Mouse (Mus musculus) granulocyte monocyte progenitor cell, adult 5-6 weeks (primary cell): ENCODE measurements at regions not wholly inside any gene's neighbourhood (a gene's known extent, or its start where the extent isn't known, plus 50 kb on each side); places are given as distances from the start of the nearest gene placed in this dataset.
"Not testable (repeated sequence)": the region's sequence is repeated elsewhere in the genome, so short reads cannot be mapped to it uniquely, and the experiment has no call there.

Experiments used
- ATAC-seq: replicated peaks from 2 replicates; pipeline ENCODE4 v1.8.0; 2016; ENCODE audit warnings: mild to moderate bottlenecking, moderate TSS enrichment, inconsistent platforms; ENCODE audit not compliant: poor library complexity, severe bottlenecking

- peak; percentile 42; the same call in 1 of the 2 replicates for ATAC-seq
Observed at GRCm38 (mm10) chr8:24386462-24386861, 339.2 kb downstream of the Adam3 start.

GRCm38 (mm10) chr8:24383963-24384435 lies 341.7 kb downstream of the Adam3 start:
- no peak for ATAC-seq

GRCm38 (mm10) chr8:24383130-24383962 lies 342.3 kb downstream of the Adam3 start:
- ATAC-seq = no peak

- ATAC-seq = no peak
Observed at GRCm38 (mm10) chr8:24381666-24382253, 343.9 kb downstream of the Adam3 start.

GRCm38 (mm10) chr8:24378070-24378469 lies 347.6 kb downstream of the Adam3 start:
- no peak for ATAC-seq

- ATAC-seq = not testable (repeated sequence)
Observed at GRCm38 (mm10) chr8:24376846-24377245, 348.8 kb downstream of the Adam3 start.

- ATAC-seq = no peak
Observed at GRCm38 (mm10) chr8:24374503-24374902, 351.1 kb downstream of the Adam3 start.

- no peak for ATAC-seq
Observed at GRCm38 (mm10) chr8:24372068-24372467, 353.6 kb downstream of the Adam3 start.

GRCm38 (mm10) chr8:24366000-24366399 lies 359.7 kb downstream of the Adam3 start:
- ATAC-seq = no peak

GRCm38 (mm10) chr8:24364685-24365084 lies 361.0 kb downstream of the Adam3 start:
- no peak for ATAC-seq

- no peak for ATAC-seq
Observed at GRCm38 (mm10) chr8:24359022-24359600, 366.5 kb downstream of the Adam3 start.

- no peak for ATAC-seq
Observed at GRCm38 (mm10) chr8:24355146-24355545, 370.5 kb downstream of the Adam3 start.

- ATAC-seq = no peak
Observed at GRCm38 (mm10) chr8:24353842-24354241, 371.8 kb downstream of the Adam3 start.

- ATAC-seq = no peak
Observed at GRCm38 (mm10) chr8:24352322-24352721, 373.3 kb downstream of the Adam3 start.

GRCm38 (mm10) chr8:24351760-24352159 lies 373.9 kb downstream of the Adam3 start:
- ATAC-seq = no peak

GRCm38 (mm10) chr8:24346390-24347113 lies 379.1 kb downstream of the Adam3 start:
- ATAC-seq = no peak

GRCm38 (mm10) chr8:24338694-24339093 lies 387.0 kb downstream of the Adam3 start:
- ATAC-seq = no peak

GRCm38 (mm10) chr8:24337635-24338034 lies 388.0 kb downstream of the Adam3 start:
- no peak for ATAC-seq

GRCm38 (mm10) chr8:24335709-24336108 lies 389.9 kb downstream of the Adam3 start:
- no peak for ATAC-seq

GRCm38 (mm10) chr8:24333705-24334104 lies 391.9 kb downstream of the Adam3 start:
- no peak for ATAC-seq

GRCm38 (mm10) chr8:24310893-24311292 lies 414.8 kb downstream of the Adam3 start:
- ATAC-seq = no peak
